Mouse (Mus musculus): ENCODE data around the gene Ilf3. TPM values are rescaled to one million over a fixed set of nuclear protein-coding genes. Genes with fewer than 3 reads are reported as not detected.

The Ilf3 gene
- total RNA-seq, 2 experiments from 2014 or later, result 80.8 to 107 TPM

GRCm38 (mm10) chr9:21346627-21347365, 20.9 kb upstream of the Ilf3 start:
- DNase-seq, result no peak

GRCm38 (mm10) chr9:21348152-21348551, 19.5 kb upstream of the Ilf3 start:
- DNase-seq, result no peak

GRCm38 (mm10) chr9:21351178-21351577, 16.5 kb upstream of the Ilf3 start:
- no peak for DNase-seq

GRCm38 (mm10) chr9:21351702-21352377, 15.8 kb upstream of the Ilf3 start:
- DNase-seq, result no peak

- no peak for DNase-seq
These were observed 15.0 kb upstream of the Ilf3 start for GRCm38 (mm10) chr9:21352463-21353372.

GRCm38 (mm10) chr9:21353373-21353686, 14.3 kb upstream of the Ilf3 start:
- DNase-seq, result no peak

GRCm38 (mm10) chr9:21354796-21355195, 12.9 kb upstream of the Ilf3 start:
- DNase-seq, result no peak

GRCm38 (mm10) chr9:21356981-21357718, 10.5 kb upstream of the Ilf3 start:
- DNase-seq, result peak in 1 of 2 experiments; percentile 56

GRCm38 (mm10) chr9:21366541-21367220, 990 bp upstream of the Ilf3 start:
- DNase-seq, result peak; percentile 55

- DNase-seq, result peak; percentile 61
These were observed 487 bp downstream of the Ilf3 start for GRCm38 (mm10) chr9:21368131-21368584.

GRCm38 (mm10) chr9:21369080-21369479, 1.4 kb downstream of the Ilf3 start:
- DNase-seq, result no peak

- no peak for DNase-seq
These were observed 3.2 kb downstream of the Ilf3 start for GRCm38 (mm10) chr9:21370876-21371275.

GRCm38 (mm10) chr9:21372508-21372907, 4.8 kb downstream of the Ilf3 start:
- no peak for DNase-seq

- no peak for DNase-seq
These were observed 11.5 kb downstream of the Ilf3 start for GRCm38 (mm10) chr9:21379195-21379594.

GRCm38 (mm10) chr9:21380868-21381267, 13.2 kb downstream of the Ilf3 start:
- DNase-seq, result no peak

- DNase-seq, result no peak
These were observed 16.3 kb downstream of the Ilf3 start for GRCm38 (mm10) chr9:21383966-21384365.

- no peak for DNase-seq
These were observed 25.0 kb downstream of the Ilf3 start for GRCm38 (mm10) chr9:21392646-21393175.

- no peak for DNase-seq
These were observed 28.0 kb downstream of the Ilf3 start for GRCm38 (mm10) chr9:21395692-21396091.

GRCm38 (mm10) chr9:21397170-21397569, 29.5 kb downstream of the Ilf3 start:
- no peak for DNase-seq

GRCm38 (mm10) chr9:21401042-21401441, 33.4 kb downstream of the Ilf3 start:
- no peak for DNase-seq

GRCm38 (mm10) chr9:21402764-21403253, 35.1 kb downstream of the Ilf3 start:
- DNase-seq, result no peak

All from layer of hippocampus, postnatal 36 days (tissue).